Mouse (Mus musculus) right cerebral cortex, postnatal 36 days (tissue): Measurements from ENCODE around the gene Stim2.

Experiments used
- DNase-seq, 2 experiments: peaks; one replicate each; pipeline ENCODE4 v3.0.0; 2022; ENCODE audit warnings: low spot score in 2 of 2, mixed read lengths in 1 of 2

Stim2 gene

GRCm38 (mm10) chr5:53998146-53998742 is at the start of gene Stim2:
Stim2 (plus strand) TSS chr5:53998499.
- peak; percentile 90 to 94 for DNase-seq

- DNase-seq = no peak
Measured at GRCm38 (mm10) chr5:53948606-53949266, 49.6 kb upstream of the Stim2 start.

- DNase-seq = no peak
Measured at GRCm38 (mm10) chr5:53950189-53950588, 48.1 kb upstream of the Stim2 start.

GRCm38 (mm10) chr5:53953216-53953615 is 45.1 kb upstream of the Stim2 start:
- no peak for DNase-seq

GRCm38 (mm10) chr5:53953797-53954196 is 44.5 kb upstream of the Stim2 start:
- no peak for DNase-seq

- no peak for DNase-seq
Measured at GRCm38 (mm10) chr5:53955966-53956365, 42.3 kb upstream of the Stim2 start.

- no peak for DNase-seq
Measured at GRCm38 (mm10) chr5:53956396-53957314, 41.6 kb upstream of the Stim2 start.

GRCm38 (mm10) chr5:53957348-53957747 is 41.0 kb upstream of the Stim2 start:
- no peak for DNase-seq

- DNase-seq = no peak
Measured at GRCm38 (mm10) chr5:53961229-53961628, 37.1 kb upstream of the Stim2 start.

GRCm38 (mm10) chr5:53961830-53962515 is 36.3 kb upstream of the Stim2 start:
- DNase-seq = no peak

- no peak for DNase-seq
Measured at GRCm38 (mm10) chr5:53965656-53966055, 32.6 kb upstream of the Stim2 start.

GRCm38 (mm10) chr5:53967560-53967959 is 30.7 kb upstream of the Stim2 start:
- no peak for DNase-seq

- DNase-seq = no peak
Measured at GRCm38 (mm10) chr5:53970178-53970577, 28.1 kb upstream of the Stim2 start.

- DNase-seq = no peak
Measured at GRCm38 (mm10) chr5:53971201-53971600, 27.1 kb upstream of the Stim2 start.

- no peak for DNase-seq
Measured at GRCm38 (mm10) chr5:53972905-53973304, 25.4 kb upstream of the Stim2 start.

- no peak for DNase-seq
Measured at GRCm38 (mm10) chr5:53976497-53976896, 21.8 kb upstream of the Stim2 start.

- no peak for DNase-seq
Measured at GRCm38 (mm10) chr5:53977060-53977459, 21.2 kb upstream of the Stim2 start.

- no peak for DNase-seq
Measured at GRCm38 (mm10) chr5:53983358-53983757, 14.9 kb upstream of the Stim2 start.

GRCm38 (mm10) chr5:53985632-53986031 is 12.7 kb upstream of the Stim2 start:
- DNase-seq = no peak

GRCm38 (mm10) chr5:53987496-53987895 is 10.8 kb upstream of the Stim2 start:
- DNase-seq = no peak

GRCm38 (mm10) chr5:53988053-53988452 is 10.2 kb upstream of the Stim2 start:
- DNase-seq = no peak

GRCm38 (mm10) chr5:53992616-53993015 is 5.7 kb upstream of the Stim2 start:
- peak; percentile 64 to 81 for DNase-seq
